Mouse (Mus musculus): Measurements from ENCODE around the gene Cops3. TPM values are rescaled to one million over a fixed set of nuclear protein-coding genes. Genes with fewer than 3 reads are reported as not detected.

The Cops3 gene
- 10 to 100 TPM; 73.8 to 75.5 TPM for total RNA-seq (2023)

GRCm38 (mm10) chr11:59839459-59840126, at the start of gene Cops3:
Gene Cops3 (minus strand): TSS chr11:59839838.

GRCm38 (mm10) chr11:59839008-59839458, 605 bp downstream of the Cops3 start, which contains the start of gene Nt5m:
Gene Nt5m (plus strand): TSS chr11:59839447.

GRCm38 (mm10) chr11:59809670-59810474, 29.8 kb downstream of the Cops3 start, which contains the start of gene Flcn:
Gene Flcn (minus strand): TSS chr11:59810016.

DNA sequence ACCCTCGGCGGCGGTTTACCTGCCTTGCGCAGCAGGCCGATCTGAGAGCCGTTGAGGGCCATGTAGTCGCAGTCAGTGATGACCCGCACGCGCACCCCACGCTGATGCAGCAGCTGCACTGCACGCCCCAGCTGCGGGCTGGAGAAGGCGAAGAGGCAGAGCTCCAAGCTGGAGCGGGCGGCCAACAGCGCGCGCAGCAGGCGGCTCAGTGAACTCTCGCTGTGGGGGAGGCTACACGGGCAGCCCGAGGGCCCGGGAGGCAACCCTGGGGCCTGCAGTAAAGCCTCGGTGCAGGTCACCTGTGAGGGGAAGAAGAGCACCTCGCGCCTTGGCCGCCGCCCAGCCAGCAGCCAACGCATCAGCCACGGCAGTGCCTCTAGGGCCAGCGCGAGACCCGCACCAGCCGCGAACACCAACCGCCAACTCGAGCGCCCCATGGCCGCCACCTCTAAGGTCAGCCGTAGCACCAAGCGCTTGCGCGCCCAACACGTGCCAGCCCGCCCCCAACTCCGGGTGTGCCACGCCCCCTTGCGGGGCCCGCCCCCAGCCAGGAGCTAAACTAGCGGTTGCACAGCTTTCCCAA, 52.3 kb downstream of the Cops3 start, which contains the start of gene Pld6:
Gene Pld6, minus strand, starts transcription at position 447 of the 583 bp plus-strand sequence.

Other genes with a start within 250 kb of the Cops3 start
- not detected for gene Olfr223, start 246.5 kb downstream of the Cops3 start, total RNA-seq (2023)
- gene Mprip, start 178.5 kb downstream of the Cops3 start, total RNA-seq (2023), result 10 to 100 TPM; 62.3 to 62.7 TPM
- gene Pld6, start 52.2 kb downstream of the Cops3 start, total RNA-seq (2023), result under 1 TPM in 1 of 2 experiments, not detected in 1; 0.44 TPM
- gene Flcn, start 29.8 kb downstream of the Cops3 start, total RNA-seq (2023), result 10 to 100 TPM; 60.0 to 63.2 TPM
- 10 to 100 TPM; 12.6 to 15.5 TPM for gene Nt5m, start 391 bp downstream of the Cops3 start, total RNA-seq (2023)
- 1 to 10 TPM; 5.9 to 8.3 TPM for gene Med9, start 108.4 kb upstream of the Cops3 start, total RNA-seq (2023)
- 1 to 10 TPM in 1 of 2 experiments, not detected in 1; 1.1 TPM for gene Rasd1, start 125.1 kb upstream of the Cops3 start, total RNA-seq (2023)
- 1 to 10 TPM; 2.3 to 5.7 TPM for gene Pemt, start 206.7 kb upstream of the Cops3 start, total RNA-seq (2023)

All from T-cell, adult 66 days (primary cell).